Mouse (Mus musculus) intestine, embryonic 14.5 days (tissue): ENCODE results near the gene Homer1. TPM values are rescaled to one million over a fixed set of nuclear protein-coding genes. Genes with fewer than 3 reads are reported as not detected.

Experiments
- ATAC-seq: fragments of 200-750 bp; cut with Nextera tagmentation; replicated peaks from 2 replicates; pipeline ENCODE4 v1.8.0; 2017; ENCODE audit warnings: low read depth, moderate number of reproducible peaks, moderate TSS enrichment, moderate library complexity; ENCODE audit not compliant: low FRiP score, low TSS enrichment
- DNase-seq: peaks from one replicate; pipeline ENCODE4 v3.0.0-alpha.2; 2018; ENCODE audit warnings: low spot score
- H3K27ac ChIP-seq: fragments of 300-500 bp; sonication (generic); 2 replicates; pipeline ENCODE4 v1.5.1; 2014; ENCODE audit warnings: low read depth, mild to moderate bottlenecking, control low read depth
- H3K27me3 ChIP-seq: fragments of 300-500 bp; sonication (generic); replicated peaks from 2 replicates; pipeline ENCODE4 v1.6.1; 2014; ENCODE audit warnings: low read length, control low read depth; ENCODE audit not compliant: control insufficient read depth, insufficient read depth
- H3K36me3 ChIP-seq: fragments of 300-500 bp; sonication (generic); 2 replicates; pipeline ENCODE4 v1.6.1; 2014; ENCODE audit warnings: low read length, control low read depth; ENCODE audit not compliant: control insufficient read depth, insufficient read depth
- H3K4me1 ChIP-seq: fragments of 300-500 bp; sonication (generic); replicated peaks from 2 replicates; pipeline ENCODE4 v1.6.1; 2014; ENCODE audit warnings: low read length, control low read depth, mixed read lengths; ENCODE audit not compliant: control insufficient read depth, insufficient read depth
- H3K4me2 ChIP-seq: fragments of 300-500 bp; sonication (generic); 2 replicates; pipeline ENCODE4 v1.6.1; 2014; ENCODE audit warnings: low read length
- H3K4me3 ChIP-seq: fragments of 300-500 bp; sonication (generic); 2 replicates; pipeline ENCODE4 v1.5.1; 2014; ENCODE audit warnings: low read depth, low read length, control low read depth, mixed read lengths
- H3K9ac ChIP-seq: fragments of 300-500 bp; sonication (generic); 2 replicates; pipeline ENCODE4 v1.6.1; 2014; ENCODE audit warnings: mild to moderate bottlenecking, low read length
- H3K9me3 ChIP-seq: fragments of 300-500 bp; sonication (generic); 2 replicates; pipeline ENCODE4 v1.6.1; 2016; ENCODE audit warnings: low read length, control low read depth; ENCODE audit not compliant: control insufficient read depth
- WGBS: fragments of 180-500 bp; shearing (Covaris S2); extraction: QIAGEN DNeasy Blood & Tissue Kit; methylation state at CpG from one replicate; pipeline ENCODE4 v1.1.7; 2014; 5-methylcytosine and 5-hydroxymethylcytosine counted together
- polyA plus RNA-seq: library from polyadenylated mRNA; unstranded; fragments of >200 nt; fragmentation: Nextera tagmentation; extraction: Ambion mirVana; gene quantifications from 2 replicates; pipeline ENCODE4 v1.2.1, GENCODE M21; 2014

The Homer1 gene
- polyA plus RNA-seq, 1 experiment from 2014 or later: 7.2 TPM

DNA sequence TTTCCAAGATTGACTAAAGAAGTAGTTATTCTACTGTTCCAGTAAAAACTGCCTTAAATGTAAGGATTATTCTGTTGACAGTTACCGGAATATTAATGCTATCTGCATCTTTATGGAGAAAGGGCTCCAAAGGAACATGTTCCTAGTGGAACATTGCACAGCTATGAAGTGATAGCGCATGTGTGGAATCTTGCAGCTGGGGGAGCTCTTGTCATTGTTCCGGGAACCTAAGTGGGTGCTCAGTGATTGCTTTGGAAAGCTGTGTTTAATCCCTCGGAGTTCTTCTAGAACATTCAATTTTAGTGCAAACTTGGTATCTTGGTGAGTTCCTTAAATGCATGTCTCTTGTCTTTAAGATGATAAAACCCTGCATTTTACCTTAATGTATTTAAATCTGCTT is 14.9 kb downstream of the Homer1 start:
- Histone ChIP-seq H3K4me2 (no peak overlapping the region), H3K4me1 (no peaks in the 10 kb centered on the region), H3K9ac (no peak overlapping the region), H3K9me3 (no peaks in the 10 kb centered on the region), H3K27me3 (no peaks in the 10 kb centered on the region), H3K4me3 (no peak overlapping the region), H3K36me3 (no peaks in the 10 kb centered on the region), H3K27ac (no peak overlapping the region)
- DNase-seq (no peak), ATAC-seq (no peak)
- 87% methylated on average over 4 of the region's 4 CpGs for WGBS

GRCm38 (mm10) chr13:93320089-93320488 is 20.7 kb downstream of the Homer1 start:
- Histone ChIP-seq H3K9ac (no peak overlapping the region), H3K4me1 (no peaks in the 10 kb centered on the region), H3K4me2 (no peak overlapping the region), H3K27ac (no peak overlapping the region), H3K9me3 (no peaks in the 10 kb centered on the region), H3K36me3 (no peaks in the 10 kb centered on the region), H3K27me3 (no peaks in the 10 kb centered on the region), H3K4me3 (no peak overlapping the region)
- ATAC-seq: no peak
- no peak for DNase-seq
- 67% methylated on average over 5 of the region's 5 CpGs for WGBS

- ATAC-seq: no peak
- DNase-seq: no peak
- Histone ChIP-seq H3K4me2 (no peak overlapping the region), H3K4me1 (no peaks in the 10 kb centered on the region), H3K4me3 (no peak overlapping the region), H3K27ac (no peak overlapping the region), H3K36me3 (no peaks in the 10 kb centered on the region), H3K9ac (no peak overlapping the region), H3K9me3 (no peaks in the 10 kb centered on the region), H3K27me3 (no peaks in the 10 kb centered on the region)
- 83% methylated on average over 3 of the region's 3 CpGs for WGBS
These were observed 26.9 kb downstream of the Homer1 start for GRCm38 (mm10) chr13:93326326-93326725.

GRCm38 (mm10) chr13:93331721-93332120 is 32.3 kb downstream of the Homer1 start:
- no peaks in the 10 kb centered on the region for H3K36me3 ChIP-seq
- H3K4me3 ChIP-seq: no peak overlapping the region
- H3K27ac ChIP-seq: no peak overlapping the region
- DNase-seq (no peak), ATAC-seq (no peak)
- no peak overlapping the region for H3K9ac ChIP-seq
- WGBS: 88% methylated on average over 2 of the region's 2 CpGs
- H3K9me3 ChIP-seq: no peaks in the 10 kb centered on the region
- no peaks in the 10 kb centered on the region for H3K4me1 ChIP-seq
- H3K27me3 ChIP-seq: no peaks in the 10 kb centered on the region
- no peak overlapping the region for H3K4me2 ChIP-seq

DNA sequence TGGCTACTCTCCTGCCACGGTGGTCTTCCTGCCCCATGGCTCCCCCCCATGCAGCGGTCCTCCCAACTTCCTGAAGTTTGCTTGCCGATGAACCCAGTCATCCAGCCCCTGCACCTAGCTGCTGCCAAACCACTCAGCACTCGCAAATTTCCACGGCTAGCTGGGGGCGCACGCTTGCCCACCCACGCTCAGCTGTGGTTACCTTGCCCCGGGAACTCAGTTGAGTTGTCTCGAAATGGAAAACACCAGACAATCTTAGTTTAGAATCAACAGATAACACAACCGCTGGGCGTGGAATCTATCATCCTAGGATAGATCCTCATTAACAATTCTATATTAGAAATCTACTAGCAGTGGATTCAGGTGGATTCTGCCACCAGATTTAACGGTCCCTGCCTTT is 33.1 kb downstream of the Homer1 start:
- ATAC-seq: no peak
- no peaks in the 10 kb centered on the region for H3K4me1 ChIP-seq
- H3K27me3 ChIP-seq: no peaks in the 10 kb centered on the region
- no peaks in the 10 kb centered on the region for H3K36me3 ChIP-seq
- no peak overlapping the region for H3K4me2 ChIP-seq
- no peak overlapping the region for H3K27ac ChIP-seq
- H3K4me3 ChIP-seq: no peak overlapping the region
- no peak overlapping the region for H3K9ac ChIP-seq
- H3K9me3 ChIP-seq: no peaks in the 10 kb centered on the region
- 92% methylated on average over 13 of the region's 13 CpGs for WGBS
- no peak for DNase-seq

DNA sequence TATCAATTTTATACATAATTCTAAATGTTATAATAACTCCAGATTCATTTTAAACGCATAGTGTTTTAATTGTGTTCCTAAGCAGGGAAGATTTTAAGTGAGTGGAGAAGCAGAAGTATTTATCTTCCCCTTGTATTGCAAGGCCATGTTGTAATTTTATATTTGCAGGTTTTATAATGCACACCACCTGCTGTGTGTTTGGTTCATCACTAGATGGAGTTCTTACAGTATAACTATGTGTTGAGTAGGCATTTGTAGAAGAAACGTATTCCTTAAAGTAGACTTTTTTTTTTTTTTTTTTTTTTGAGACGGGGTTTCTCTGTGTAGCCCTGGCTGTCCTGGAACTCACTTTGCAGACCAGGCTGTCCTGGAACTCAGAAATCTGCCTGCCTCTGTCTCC is 35.9 kb downstream of the Homer1 start:
- Histone ChIP-seq H3K9me3 (no peaks in the 10 kb centered on the region), H3K4me3 (no peak overlapping the region), H3K27ac (no peak overlapping the region), H3K4me1 (no peaks in the 10 kb centered on the region; the same call in 1 of the 2 replicates), H3K9ac (no peak overlapping the region), H3K27me3 (no peaks in the 10 kb centered on the region), H3K36me3 (no peaks in the 10 kb centered on the region), H3K4me2 (no peak overlapping the region)
- DNase-seq: no peak
- no peak for ATAC-seq
- WGBS: 71% methylated on average over 3 of the region's 3 CpGs

- H3K36me3 ChIP-seq: 0 out of 2 replicates have a peak, but pooled peaks cover 4% of the 10 kb centered on the region
- no peak overlapping the region for H3K9ac ChIP-seq
- H3K27me3 ChIP-seq: no peaks in the 10 kb centered on the region
- no peak overlapping the region for H3K4me2 ChIP-seq
- 27% methylated on average over 5 of the region's 5 CpGs for WGBS
- H3K27ac ChIP-seq: no peak overlapping the region
- H3K4me3 ChIP-seq: no peak overlapping the region
- no peaks in the 10 kb centered on the region for H3K9me3 ChIP-seq
- no peak for ATAC-seq
- DNase-seq: no peak
- H3K4me1 ChIP-seq: no peaks in the 10 kb centered on the region; the same call in 1 of the 2 replicates
These were observed 39.0 kb downstream of the Homer1 start for GRCm38 (mm10) chr13:93338394-93338793.

GRCm38 (mm10) chr13:93340555-93341278 is 41.3 kb downstream of the Homer1 start:
- Histone ChIP-seq H3K9ac (no peak overlapping the region), H3K4me1 (no peaks in the 10 kb centered on the region; the same call in 1 of the 2 replicates), H3K9me3 (no peaks in the 10 kb centered on the region), H3K36me3 (0 out of 2 replicates have a peak, but pooled peaks cover 4% of the 10 kb centered on the region), H3K27ac (no peak overlapping the region), H3K27me3 (no peaks in the 10 kb centered on the region), H3K4me2 (no peak overlapping the region), H3K4me3 (no peak overlapping the region)
- no peak for DNase-seq
- 78% methylated on average over 3 of the region's 3 CpGs for WGBS
- no peak for ATAC-seq

- no peaks in the 10 kb centered on the region for H3K27me3 ChIP-seq
- no peak overlapping the region for H3K27ac ChIP-seq
- H3K9me3 ChIP-seq: no peaks in the 10 kb centered on the region
- no peaks in the 10 kb centered on the region; the same call in 1 of the 2 replicates for H3K4me1 ChIP-seq
- no peak overlapping the region for H3K4me2 ChIP-seq
- H3K36me3 ChIP-seq: 0 out of 2 replicates have a peak, but pooled peaks cover 4% of the 10 kb centered on the region
- DNase-seq: no peak
- H3K9ac ChIP-seq: no peak overlapping the region
- H3K4me3 ChIP-seq: no peak overlapping the region
- WGBS: 79% methylated on average over 5 of the region's 5 CpGs
- ATAC-seq: no peak
These were observed 43.2 kb downstream of the Homer1 start for GRCm38 (mm10) chr13:93342641-93343040.
